Mouse (Mus musculus) MEL (cell line): ENCODE measurements around the gene Ube2z. TPM values are rescaled to one million over a fixed set of nuclear protein-coding genes. Genes with fewer than 3 reads are reported as not detected.

Experiments used
- DNase-seq: peaks from one replicate; pipeline ENCODE4 v3.0.0; 2011; ENCODE audit warnings: low read depth, low spot score
- H3K27ac ChIP-seq: 2 replicates; pipeline ENCODE4 v1.5.1; 2012; ENCODE audit warnings: low read depth, mild to moderate bottlenecking, control low read depth, low read length, moderate library complexity; ENCODE audit not compliant: control insufficient read depth
- H3K27me3 ChIP-seq, 2 experiments: fragments of 150-350 bp in 1 of 2; sonication (generic) in 1 of 2; 2 replicates each; pipeline ENCODE4 v1.6.1; 2012; ENCODE audit warnings: low read length in 2 of 2, mild to moderate bottlenecking in 2 of 2, improper control_type of control experiment in 1 of 2, moderate library complexity in 1 of 2; ENCODE audit not compliant: insufficient read depth in 2 of 2, control insufficient read depth in 1 of 2
- H3K36me3 ChIP-seq, 2 experiments: 2 replicates each; pipeline ENCODE4 v1.6.1; 2012 to 2014; ENCODE audit warnings: low read length in 2 of 2, improper control_type of control experiment in 1 of 2, inconsistent platforms in 1 of 2, mild to moderate bottlenecking in 1 of 2; ENCODE audit not compliant: insufficient read depth in 2 of 2, control insufficient read depth in 1 of 2
- H3K4me1 ChIP-seq, 2 experiments: fragments of 150-350 bp in 1 of 2; sonication (generic) in 1 of 2; 2 replicates each; pipeline ENCODE4 v1.6.1; 2012; ENCODE audit warnings: low read length in 2 of 2, improper control_type of control experiment in 1 of 2, mild to moderate bottlenecking in 1 of 2; ENCODE audit not compliant: insufficient read depth in 2 of 2, control insufficient read depth in 1 of 2
- H3K4me3 ChIP-seq, 2 experiments: fragments of 150-350 bp in 1 of 2; sonication (generic) in 1 of 2; 2 replicates each; pipeline ENCODE4 v1.5.1; 2012; ENCODE audit warnings: low read depth in 2 of 2, low read length in 2 of 2, mild to moderate bottlenecking in 2 of 2, moderate library complexity in 2 of 2, control low read depth in 1 of 2, improper control_type of control experiment in 1 of 2; ENCODE audit not compliant: control insufficient read depth in 1 of 2, insufficient read depth in 1 of 2
- H3K79me2 ChIP-seq: 2 replicates; pipeline ENCODE4 v1.6.1; 2012; ENCODE audit warnings: mild to moderate bottlenecking, low read length, moderate library complexity; ENCODE audit not compliant: control insufficient read depth, poor library complexity, insufficient read depth
- H3K9ac ChIP-seq: 2 replicates; pipeline ENCODE4 v1.6.1; 2012; ENCODE audit warnings: low read depth, mild to moderate bottlenecking, control low read depth, low read length, moderate library complexity; ENCODE audit not compliant: control insufficient read depth, poor library complexity, severe bottlenecking
- H3K9me3 ChIP-seq: fragments of 150-350 bp; sonication (generic); replicated peaks from 2 replicates; pipeline ENCODE4 v1.6.1; 2012; ENCODE audit warnings: mild to moderate bottlenecking, low read length, improper control_type of control experiment, moderate library complexity; ENCODE audit not compliant: insufficient read depth
- BHLHE40 ChIP-seq: IDR thresholded peaks from 2 replicates; pipeline ENCODE4 v1.6.1; 2012; ENCODE audit warnings: low read depth, mild to moderate bottlenecking, inconsistent platforms, low read length, improper control_type of control experiment, borderline replicate concordance
- CHD1 ChIP-seq: IDR thresholded peaks from 2 replicates; pipeline ENCODE4 v1.6.1; 2012; ENCODE audit warnings: low read depth, mild to moderate bottlenecking, inconsistent platforms, low read length, improper control_type of control experiment
- CHD2 ChIP-seq: IDR thresholded peaks from 2 replicates; pipeline ENCODE4 v1.6.1; 2011; ENCODE audit warnings: low read length, improper control_type of control experiment
- CTCF ChIP-seq, 3 experiments: IDR thresholded peaks in 2 of 3; conservative IDR thresholded peaks in 1 of 3; 2 replicates each; pipeline ENCODE4 v1.5.1; 2011 to 2012; ENCODE audit warnings: low read length in 3 of 3, low read depth in 2 of 3, mild to moderate bottlenecking in 2 of 3, improper control_type of control experiment in 1 of 3, inconsistent platforms in 1 of 3, mixed read lengths in 1 of 3, moderate library complexity in 1 of 3; ENCODE audit not compliant: control insufficient read depth in 1 of 3, insufficient read depth in 1 of 3, poor library complexity in 1 of 3, severe bottlenecking in 1 of 3
- ELF1 ChIP-seq: IDR thresholded peaks from 2 replicates; pipeline ENCODE4 v1.6.1; 2014; ENCODE audit warnings: low read depth, mild to moderate bottlenecking, inconsistent platforms, low read length, improper control_type of control experiment, moderate library complexity
- ETS1 ChIP-seq: IDR thresholded peaks from 2 replicates; pipeline ENCODE4 v1.6.1; 2012; ENCODE audit warnings: low read depth, mild to moderate bottlenecking, inconsistent platforms, low read length, improper control_type of control experiment, moderate library complexity
- GABPA ChIP-seq: IDR thresholded peaks from 2 replicates; pipeline ENCODE4 v1.6.1; 2012; ENCODE audit warnings: low read depth, mild to moderate bottlenecking, inconsistent platforms, low read length, improper control_type of control experiment, moderate library complexity
- GATA1 ChIP-seq: IDR thresholded peaks from 2 replicates; pipeline ENCODE4 v1.6.1; 2011; ENCODE audit warnings: low read depth, low read length, improper control_type of control experiment
- HCFC1 ChIP-seq: IDR thresholded peaks from 2 replicates; pipeline ENCODE4 v1.6.1; 2012; ENCODE audit warnings: low read depth, mild to moderate bottlenecking, inconsistent platforms, low read length, improper control_type of control experiment, moderate library complexity
- JUND ChIP-seq: IDR thresholded peaks from 2 replicates; pipeline ENCODE4 v1.6.1; 2011; ENCODE audit warnings: low read depth, mild to moderate bottlenecking, improper control_type of control experiment, low read length
- KAT2A ChIP-seq: conservative IDR thresholded peaks from 2 replicates; pipeline ENCODE4 v1.6.1; 2012; ENCODE audit warnings: low read depth, low read length, improper control_type of control experiment, inconsistent platforms
- MAFK ChIP-seq: IDR thresholded peaks from 2 replicates; pipeline ENCODE4 v1.6.1; 2011; ENCODE audit warnings: low read depth, mild to moderate bottlenecking, low read length, improper control_type of control experiment, borderline replicate concordance
- MAZ ChIP-seq: IDR thresholded peaks from 2 replicates; pipeline ENCODE4 v1.6.1; 2012; ENCODE audit warnings: low read depth, mild to moderate bottlenecking, inconsistent platforms, low read length, improper control_type of control experiment
- MXI1 ChIP-seq: IDR thresholded peaks from 2 replicates; pipeline ENCODE4 v1.6.1; 2011; ENCODE audit warnings: mild to moderate bottlenecking, low read depth, low read length, improper control_type of control experiment
- NELFE ChIP-seq: IDR thresholded peaks from 2 replicates; pipeline ENCODE4 v1.6.1; 2011; ENCODE audit warnings: low read depth, low read length, improper control_type of control experiment
- NRF1 ChIP-seq: IDR thresholded peaks from 2 replicates; pipeline ENCODE4 v1.6.1; 2014; ENCODE audit warnings: low read depth, mild to moderate bottlenecking, inconsistent platforms, low read length, improper control_type of control experiment, moderate library complexity; ENCODE audit not compliant: poor library complexity, insufficient read depth, severe bottlenecking
- POLR2A ChIP-seq, 2 experiments: IDR thresholded peaks; 2 replicates each; pipeline ENCODE4 v1.6.1; 2011 to 2012; ENCODE audit warnings: low read length in 2 of 2, mild to moderate bottlenecking in 2 of 2, control low read depth in 1 of 2, improper control_type of control experiment in 1 of 2, low read depth in 1 of 2, moderate library complexity in 1 of 2; ENCODE audit not compliant: control insufficient read depth in 1 of 2, insufficient read depth in 1 of 2, poor library complexity in 1 of 2
- POLR2AphosphoS2 ChIP-seq: IDR thresholded peaks from 2 replicates; pipeline ENCODE4 v1.6.1; 2011; ENCODE audit warnings: low read length, improper control_type of control experiment
- POLR2AphosphoS5 ChIP-seq: IDR thresholded peaks from 2 replicates; pipeline ENCODE4 v1.6.1; 2012; ENCODE audit warnings: low read depth, borderline replicate concordance, mild to moderate bottlenecking, inconsistent platforms, low read length, moderate library complexity, mixed read lengths
- RAD21 ChIP-seq: IDR thresholded peaks from 2 replicates; pipeline ENCODE4 v1.6.1; 2011; ENCODE audit warnings: mild to moderate bottlenecking, low read depth, low read length, improper control_type of control experiment
- SIN3A ChIP-seq: IDR thresholded peaks from 2 replicates; pipeline ENCODE4 v1.6.1; 2012; ENCODE audit warnings: low read length, improper control_type of control experiment, inconsistent platforms
- SMC3 ChIP-seq: IDR thresholded peaks from 2 replicates; pipeline ENCODE4 v1.6.1; 2011; ENCODE audit warnings: low read depth, low read length, improper control_type of control experiment
- TBP ChIP-seq: IDR thresholded peaks from 2 replicates; pipeline ENCODE4 v1.8.0; 2011; ENCODE audit warnings: low read depth, low read length, improper control_type of control experiment
- UBTF ChIP-seq: IDR thresholded peaks from 2 replicates; pipeline ENCODE4 v1.6.1; 2012; ENCODE audit warnings: low read depth, mild to moderate bottlenecking, inconsistent platforms, low read length, improper control_type of control experiment, moderate library complexity, borderline replicate concordance; ENCODE audit not compliant: insufficient read depth
- USF1 ChIP-seq: IDR thresholded peaks from 2 replicates; pipeline ENCODE4 v1.6.1; 2014; ENCODE audit warnings: low read depth, mild to moderate bottlenecking, inconsistent platforms, low read length, improper control_type of control experiment, moderate library complexity
- USF2 ChIP-seq, 2 experiments: IDR thresholded peaks; 2 replicates each; pipeline ENCODE4 v1.6.1; 2011 to 2012; ENCODE audit warnings: improper control_type of control experiment in 2 of 2, low read length in 2 of 2, borderline replicate concordance in 1 of 2, inconsistent platforms in 1 of 2, low read depth in 1 of 2, mild to moderate bottlenecking in 1 of 2; ENCODE audit not compliant: insufficient read depth in 1 of 2
- ZKSCAN1 ChIP-seq: IDR thresholded peaks from 2 replicates; pipeline ENCODE4 v1.6.1; 2012; ENCODE audit warnings: low read depth, mild to moderate bottlenecking, inconsistent platforms, low read length, improper control_type of control experiment, moderate library complexity
- ZNF384 ChIP-seq: IDR thresholded peaks from 2 replicates; pipeline ENCODE4 v1.6.1; 2012; ENCODE audit warnings: low read depth, mild to moderate bottlenecking, inconsistent platforms, low read length, improper control_type of control experiment
- polyA plus RNA-seq, 2 experiments: library from polyadenylated mRNA; stranded (reverse) in 1 of 2; unstranded in 1 of 2; fragments of >175 nt in 1 of 2; fragments of >200 nt in 1 of 2; gene quantifications; 2 replicates each; pipeline versions ENCODE4 v1.2.1 to v1.2.4; 2012; ENCODE audit warnings: low replicate concordance in 2 of 2, low read depth in 1 of 2; ENCODE audit not compliant: insufficient read length in 2 of 2, insufficient read depth in 1 of 2, missing spikeins in 1 of 2
- total RNA-seq: library from RNA; depleted of rRNA; stranded (reverse); fragments of 300-350 nt; gene quantifications from 2 replicates; pipeline ENCODE4 v1.2.3, GENCODE M21; 2012

Gene Ube2z
- total and polyA plus RNA-seq, 3 experiments = 56.8 to 58.5 TPM; not detected in 1

DNA sequence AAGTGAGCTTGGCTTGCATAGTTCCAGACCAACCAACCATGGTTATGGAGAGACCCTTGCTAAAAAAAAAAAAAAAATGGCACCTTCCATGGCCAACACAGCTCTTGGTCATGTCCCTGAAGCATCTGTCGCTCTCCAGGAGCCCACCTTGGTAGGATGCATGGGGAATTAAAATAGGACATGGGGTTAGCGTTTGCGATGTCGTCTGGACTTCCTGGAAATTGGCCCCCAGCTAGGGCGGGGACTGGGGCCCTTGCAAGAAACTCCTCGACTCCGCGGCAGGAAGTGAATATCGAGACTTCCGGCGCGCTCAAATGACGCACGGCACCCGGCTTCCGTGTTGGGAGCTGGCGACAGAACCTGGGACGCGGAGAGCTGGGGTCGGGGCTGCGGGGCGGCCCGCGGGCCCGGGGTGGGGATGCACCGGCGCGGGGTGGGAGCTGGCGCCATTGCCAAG lies 30.6 kb downstream of the Ube2z start, which contains the start of gene Snf8 (continued):
- TF ChIP-seq MXI1 (peak; percentile 86), POLR2A (IDR thresholded peaks at IDR 0.05; ENCODE audit: control insufficient read depth in 1 of 2, insufficient read depth in 1 of 2, low read depth in 1 of 2, low read length in 2 of 2, poor library complexity in 1 of 2) (peak; percentile 67 to 96; a peak in 3 of 4 replicates), ELF1 (peak; percentile 100), GATA1 (no peak), SMC3 (no peak), CHD1 (no peak), CTCF (IDR thresholded peaks at IDR 0.05 in 2 of 3, conservative IDR thresholded peaks at IDR 0.05 in 1 of 3; ENCODE audit: control insufficient read depth in 1 of 3, insufficient read depth in 1 of 3, low read depth in 2 of 3, low read length in 3 of 3, poor library complexity in 1 of 3, severe bottlenecking in 1 of 3) (no peak), ZNF384 (peak; percentile 82), HCFC1 (peak; percentile 94), ZKSCAN1 (no peak), TBP (peak; percentile 89), BHLHE40 (no peak), USF2 (IDR thresholded peaks at IDR 0.05; ENCODE audit: borderline replicate concordance in 1 of 2, insufficient read depth in 1 of 2, low read depth in 1 of 2, low read length in 2 of 2) (no peak), GABPA (no peak), SIN3A (peak; percentile 96), MAFK (no peak), POLR2AphosphoS5 (no peak; the same call in 1 of the 2 replicates), MAZ (peak; percentile 93), RAD21 (no peak), JUND (no peak), NELFE (peak; percentile 92), POLR2AphosphoS2 (peak; percentile 94)
- TF ChIP-seq, all 39 proteins: peak for 16

- peak overlapping the region; percentile 83 for H3K9ac ChIP-seq
- peaks cover 4 to 31% of the 10 kb centered on the region in 2 experiments for H3K36me3 ChIP-seq
- no peaks in the 10 kb centered on the region for H3K27me3 ChIP-seq
- peaks cover 9 to 35% of the 10 kb centered on the region in 2 experiments for H3K4me1 ChIP-seq
- peak overlapping the region; percentile 86 for H3K27ac ChIP-seq
- DNase-seq = no peak
- H3K4me3 ChIP-seq = peak overlapping the region; percentile 75 to 76
- H3K79me2 ChIP-seq = peaks cover 16% of the 10 kb centered on the region
- H3K9me3 ChIP-seq = no peaks in the 10 kb centered on the region
- TF ChIP-seq CHD2 (no peak), MXI1 (no peak), ETS1 (no peak; the same call in 1 of the 2 replicates), KAT2A (no peak), POLR2AphosphoS5 (no peak), GABPA (no peak), HCFC1 (no peak), UBTF (no peak), SMC3 (no peak), MAFK (no peak), NRF1 (no peak), ZKSCAN1 (no peak), USF1 (no peak), RAD21 (no peak)
Measured at GRCm38 (mm10) chr11:96034116-96034515, 31.1 kb downstream of the Ube2z start.
